Mouse (Mus musculus): ENCODE measurements around the gene Pde1a.

The Pde1a gene

DNA sequence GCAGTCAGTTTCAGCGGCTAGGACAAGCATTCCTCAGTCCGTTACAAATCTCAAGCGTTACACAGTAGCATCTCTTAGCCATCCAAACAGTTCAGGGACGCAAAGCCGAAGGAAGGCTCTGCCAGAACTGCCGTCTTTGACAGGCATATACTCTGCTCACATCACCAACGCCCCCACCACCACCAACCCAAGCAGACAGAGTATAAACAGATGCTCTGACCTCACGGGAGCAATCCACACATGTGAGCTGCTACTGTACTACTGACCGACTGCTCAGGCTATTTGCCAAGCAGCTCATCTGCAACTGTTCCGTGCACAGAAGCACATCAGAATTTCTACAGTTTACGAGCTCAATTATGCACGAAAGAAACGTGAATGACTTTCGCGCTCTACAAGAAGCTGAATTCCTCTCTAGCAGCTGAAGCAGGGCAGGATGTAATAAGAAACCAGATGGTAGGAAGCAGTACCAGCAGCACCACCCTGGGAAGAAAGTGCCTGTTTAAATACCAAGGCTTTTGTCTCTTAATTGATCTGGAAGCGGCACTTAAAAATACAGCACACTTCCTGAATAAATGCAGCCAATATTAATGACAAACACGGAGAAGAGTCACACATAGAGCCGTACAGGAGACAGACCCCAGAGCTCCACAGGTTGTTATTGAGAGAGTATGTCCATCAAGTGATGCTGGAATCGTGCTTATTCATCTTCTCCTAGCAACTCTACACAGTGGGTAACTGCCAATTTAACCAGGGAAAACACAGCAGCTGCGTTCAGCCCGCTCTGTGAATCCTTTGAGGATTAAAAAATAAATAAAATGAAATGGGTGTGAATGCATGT, at the start of gene Pde1a:
Pde1a (minus strand) TSS at position 598 of the 838 bp plus-strand sequence.
- ChIA-PET CTCF (no interaction called here), POLR2A (interaction anchor here in 1 of 4 experiments (0.6 kb wide), 1 partner anchor 1395 kb away, joined by 5 read pairs; no protein-coding TSS in a partner anchor)

DNA sequence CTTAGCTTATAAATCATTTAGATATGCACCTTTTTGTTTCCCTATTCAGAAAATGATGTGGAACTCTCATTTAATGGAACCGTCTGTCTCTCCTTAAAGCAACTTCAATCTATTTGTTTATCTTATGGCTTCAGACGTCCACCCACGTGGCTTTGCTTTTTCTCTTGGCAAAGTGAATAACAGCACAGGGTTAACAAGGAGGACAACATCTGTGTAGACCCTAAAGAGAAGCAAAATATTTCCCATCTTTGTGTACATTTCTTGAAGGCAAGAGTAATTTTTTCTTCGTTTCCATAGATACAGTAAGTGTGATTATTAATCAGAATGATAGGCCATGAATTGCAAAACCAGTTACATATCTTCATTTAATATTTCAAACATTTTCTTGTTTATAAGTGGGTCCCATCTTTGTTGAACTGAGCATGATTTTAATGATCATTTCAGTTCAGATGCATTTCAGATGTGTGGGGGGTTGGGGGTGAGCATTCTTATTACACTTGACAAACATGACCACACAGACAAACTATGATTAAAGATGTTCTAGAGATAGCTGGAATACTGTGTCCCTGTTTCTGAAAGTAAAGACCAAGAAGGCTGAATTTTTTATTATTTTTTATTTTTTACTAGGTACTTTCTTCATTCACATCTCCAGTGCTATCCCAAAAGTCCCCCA, 49.5 kb upstream of the Pde1a start:
- POLR2A ChIA-PET, result interaction anchor here in 1 of 4 experiments (0.7 kb wide), 1 partner anchor 201 kb away, joined by 4 read pairs; no protein-coding TSS in a partner anchor
- CTCF ChIA-PET, result interaction anchor here in 1 of 4 experiments (0.6 kb wide), 1 partner anchor 43 kb away, joined by 3 read pairs; no protein-coding TSS in a partner anchor

DNA sequence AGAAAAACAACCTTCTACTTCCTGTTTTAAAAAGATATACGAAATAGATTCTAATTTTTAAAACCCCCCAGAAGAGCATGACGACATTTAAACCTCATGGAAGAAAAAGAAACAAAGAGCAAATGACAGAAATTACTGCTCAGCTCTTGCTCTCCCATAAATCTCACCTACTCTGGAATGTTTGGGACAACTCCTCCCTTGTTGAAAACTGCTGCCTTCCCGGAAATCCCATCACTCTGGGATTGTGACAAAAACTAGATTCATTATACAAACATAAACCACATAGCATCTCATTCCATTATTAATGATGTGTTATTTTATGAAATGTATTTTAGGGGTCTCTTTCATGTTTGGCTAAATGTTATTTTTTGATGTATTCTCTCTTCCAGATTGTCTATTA, 48.9 kb upstream of the Pde1a start:
- ChIA-PET POLR2A (no interaction called here), CTCF (no interaction called here)

DNA sequence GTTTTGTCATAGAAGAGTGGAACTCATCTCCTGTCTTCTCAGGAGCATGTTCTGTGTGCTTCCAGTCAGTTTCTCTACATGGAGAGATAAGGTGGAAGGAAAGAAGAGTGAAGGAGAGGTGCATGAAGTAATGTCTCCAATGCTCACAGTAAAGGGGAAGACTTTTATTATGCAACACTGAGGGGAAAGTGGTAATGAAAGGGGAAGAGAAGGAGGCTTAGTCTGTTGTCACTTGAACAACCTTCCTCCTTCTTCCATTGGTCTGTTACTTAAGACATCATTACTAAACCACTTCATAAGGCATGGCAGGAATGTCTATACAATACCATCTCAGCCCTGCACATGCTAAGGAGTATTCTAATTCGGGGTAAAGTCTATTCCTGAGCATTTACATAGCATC, 38.8 kb upstream of the Pde1a start:
- ChIA-PET POLR2A (no interaction called here), CTCF (no interaction called here)

DNA sequence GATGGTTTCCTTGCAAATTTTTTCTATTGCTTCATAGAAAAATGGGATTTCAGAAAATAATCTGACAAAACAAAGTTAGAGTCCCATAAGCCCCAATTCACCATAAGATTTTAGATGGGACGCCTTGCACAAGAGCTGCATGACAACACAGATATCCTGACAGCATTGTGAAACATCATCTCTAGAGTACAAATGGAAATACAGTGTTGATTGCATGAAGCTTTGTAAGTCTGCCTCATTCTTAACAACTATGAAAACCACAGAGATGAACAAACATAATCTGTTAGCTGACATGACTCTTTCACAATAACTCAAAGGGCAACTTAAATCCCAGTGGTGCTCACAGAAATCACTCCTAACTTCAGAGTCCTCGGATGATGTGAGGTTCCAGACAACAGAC, 29.5 kb upstream of the Pde1a start:
- POLR2A ChIA-PET, result no interaction called here
- CTCF ChIA-PET, result no interaction called here

DNA sequence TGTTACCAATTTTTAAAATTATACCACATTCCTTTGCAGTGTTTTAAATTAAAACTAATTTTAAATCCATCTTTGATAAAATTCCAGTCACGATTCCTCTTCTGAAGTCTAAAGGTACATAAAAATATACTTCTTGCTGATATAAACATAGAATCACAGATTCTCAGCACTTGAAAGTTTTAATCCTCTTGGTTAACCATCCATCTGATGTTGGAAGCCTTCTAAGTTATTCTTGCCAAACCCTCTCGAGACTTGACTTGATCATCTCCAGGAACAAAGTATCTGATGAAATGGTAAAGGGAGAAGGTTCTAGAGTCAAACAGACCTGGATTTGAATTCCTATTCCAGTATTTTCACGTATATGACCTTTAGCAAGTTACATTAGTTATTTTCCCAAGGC, 28.9 kb upstream of the Pde1a start:
- ChIA-PET POLR2A (no interaction called here), CTCF (no interaction called here)

DNA sequence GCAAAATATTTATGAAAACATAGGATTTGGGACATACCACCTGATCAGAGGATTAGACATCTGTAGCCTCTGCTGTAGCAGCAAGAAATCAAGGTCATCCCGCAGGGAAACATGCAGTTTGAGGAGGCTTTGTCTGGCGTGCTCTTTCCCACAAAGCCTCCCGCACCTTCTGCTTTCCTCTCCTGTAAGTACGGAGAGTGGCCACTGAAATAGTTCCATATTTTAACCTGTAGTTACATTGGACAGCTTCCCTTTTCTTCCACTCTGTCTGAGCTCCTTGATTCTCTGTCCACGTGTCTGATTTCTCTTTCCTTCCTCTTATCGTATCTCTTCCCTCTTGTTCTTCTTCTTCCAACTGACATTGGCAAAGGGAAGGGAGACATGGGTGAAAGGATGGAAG, 20.8 kb upstream of the Pde1a start:
- CTCF ChIA-PET, result no interaction called here
- POLR2A ChIA-PET, result no interaction called here

DNA sequence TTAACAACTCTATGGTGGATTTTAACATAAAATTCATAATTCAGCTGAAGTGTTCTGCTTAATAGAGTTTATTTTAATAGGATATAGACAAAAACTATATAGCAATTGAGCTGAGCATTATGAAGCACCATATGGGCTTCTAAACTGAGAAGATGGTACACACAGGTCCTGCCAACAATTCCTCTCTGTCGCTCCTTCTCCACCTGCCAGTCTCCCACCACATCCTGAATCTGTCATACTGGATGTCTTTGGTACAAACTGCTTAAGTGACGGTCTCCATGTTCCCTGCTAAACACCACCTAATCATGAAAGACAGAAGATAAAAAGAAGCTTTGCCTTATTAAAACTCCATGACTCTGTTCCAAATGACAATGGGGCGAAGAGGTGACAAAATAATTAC, 20.1 kb upstream of the Pde1a start:
- ChIA-PET CTCF (no interaction called here), POLR2A (no interaction called here)

DNA sequence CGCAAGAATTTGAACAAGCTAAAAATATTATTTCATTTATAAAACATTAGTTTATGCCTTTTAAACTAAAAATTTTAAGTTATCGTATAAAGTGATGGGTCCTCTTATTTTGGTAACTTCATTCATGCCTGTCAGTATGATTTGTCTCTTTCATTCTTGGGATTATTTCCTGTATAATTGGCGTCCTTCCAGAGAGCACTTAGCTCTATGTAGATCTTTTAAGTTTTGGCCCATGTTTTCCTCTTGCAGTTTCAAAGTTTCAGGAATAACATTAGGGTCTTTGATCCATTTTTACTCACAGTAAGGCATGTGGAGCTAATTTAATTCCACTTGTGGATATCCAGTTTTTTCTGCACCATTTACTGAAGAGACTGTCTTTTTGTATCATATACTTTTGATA, 5.8 kb upstream of the Pde1a start:
- CTCF ChIA-PET, result no interaction called here

DNA sequence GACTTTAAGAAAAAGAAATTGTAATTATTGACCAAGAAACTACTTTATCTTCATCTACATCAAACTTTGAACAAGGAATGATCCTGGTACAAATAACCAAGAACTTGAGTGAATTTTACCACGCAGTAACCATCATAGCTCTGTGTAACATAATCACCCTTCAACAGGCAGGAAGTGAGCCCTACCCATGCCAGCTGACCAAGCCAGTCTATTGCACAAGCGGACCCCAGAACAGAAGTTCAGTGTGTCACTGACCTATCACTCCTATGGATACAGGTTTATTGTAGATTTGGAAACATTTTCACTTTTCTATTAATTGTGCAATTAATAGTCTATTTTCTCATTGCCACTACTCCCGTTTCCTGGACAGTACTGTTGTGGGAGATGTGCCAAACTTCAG, 3.4 kb upstream of the Pde1a start:
- CTCF ChIA-PET, result no interaction called here
- POLR2A ChIA-PET, result no interaction called here

More for the DNA sequence above, 5.8 kb upstream of the Pde1a start:
- POLR2A ChIA-PET, result no interaction called here

DNA sequence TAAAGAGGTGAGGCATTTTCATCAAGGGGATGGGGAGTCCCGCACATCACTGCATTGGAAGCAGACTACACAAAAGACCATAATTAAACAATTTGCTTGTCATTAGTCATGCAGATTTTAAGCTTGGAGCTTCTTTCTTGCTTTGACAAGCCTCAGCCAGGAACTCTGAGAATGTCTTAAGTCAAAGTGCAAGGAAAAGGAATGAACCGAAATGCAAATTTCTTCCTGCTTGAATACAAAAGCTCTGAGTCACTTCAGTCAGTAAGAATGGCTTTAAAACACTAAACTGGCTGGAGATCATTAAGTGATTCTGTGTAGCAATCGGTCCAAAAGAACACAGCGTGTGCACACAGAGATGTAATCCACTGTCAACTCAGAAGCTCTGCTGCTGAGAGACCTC, 2.6 kb downstream of the Pde1a start:
- POLR2A ChIA-PET, result no interaction called here
- CTCF ChIA-PET, result interaction anchor here in 1 of 4 experiments (1.8 kb wide), 1 partner anchor 140 kb away, joined by 4 read pairs; no protein-coding TSS in a partner anchor

DNA sequence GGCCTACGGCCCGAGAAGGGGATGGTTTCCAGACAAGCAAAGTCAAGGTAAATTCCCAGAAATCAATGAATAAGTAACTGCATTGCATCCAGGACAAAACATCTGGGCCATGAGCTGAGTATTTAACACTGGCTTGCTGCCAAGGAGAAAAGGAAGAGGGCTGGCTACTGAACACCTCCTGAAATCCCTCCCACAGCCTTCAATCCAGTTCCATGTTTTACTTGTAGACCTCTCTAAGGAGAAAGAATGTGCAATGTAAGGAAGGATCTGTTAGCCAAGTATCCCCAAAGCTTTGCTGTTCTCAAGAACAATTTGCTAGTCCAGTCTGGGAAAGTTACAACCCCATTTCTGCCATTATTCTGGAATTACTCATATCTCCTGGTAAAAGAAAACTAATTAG, 42.4 kb downstream of the Pde1a start:
- CTCF ChIA-PET, result no interaction called here

DNA sequence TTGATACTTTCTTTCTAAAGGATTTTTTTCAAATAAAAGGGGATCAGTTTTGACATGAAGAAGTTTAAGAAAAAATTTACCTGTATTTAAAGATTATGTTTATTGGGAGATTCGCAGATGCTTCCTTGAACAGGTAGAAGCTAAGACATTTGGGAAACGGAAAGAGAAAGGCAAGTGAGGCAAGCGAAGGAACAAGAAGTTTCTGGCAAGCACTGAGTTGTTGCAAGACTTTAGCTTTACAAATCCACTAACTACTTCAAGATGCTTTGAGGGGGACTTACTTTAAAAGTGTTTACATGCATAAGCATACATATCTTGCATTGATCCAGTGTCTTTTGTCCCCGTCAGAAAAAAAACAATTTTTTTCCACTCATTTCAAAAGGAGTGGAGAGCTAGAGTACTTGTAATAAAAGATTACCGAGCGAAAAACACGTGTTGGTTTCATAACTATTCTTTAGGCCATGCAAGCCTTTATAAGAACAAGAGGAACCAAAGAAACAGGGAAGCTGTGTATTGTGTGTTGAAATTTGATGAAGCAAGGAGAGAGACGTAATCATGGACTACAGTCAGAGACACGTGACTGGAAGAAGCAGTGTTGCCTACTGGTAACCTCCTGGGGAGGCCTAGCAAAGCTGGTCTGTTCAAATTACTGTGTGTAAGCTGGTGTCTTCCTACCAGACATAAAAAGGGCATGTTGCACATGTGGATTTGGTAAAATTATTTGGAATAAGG, 49.0 kb downstream of the Pde1a start:
- ChIA-PET POLR2A (no interaction called here), CTCF (no interaction called here)

More for the DNA sequence above, 42.4 kb downstream of the Pde1a start:
- POLR2A ChIA-PET, result interaction anchor here in 1 of 4 experiments (0.6 kb wide), 1 partner anchor 78 kb away, joined by 3 read pairs; no protein-coding TSS in a partner anchor

DNA sequence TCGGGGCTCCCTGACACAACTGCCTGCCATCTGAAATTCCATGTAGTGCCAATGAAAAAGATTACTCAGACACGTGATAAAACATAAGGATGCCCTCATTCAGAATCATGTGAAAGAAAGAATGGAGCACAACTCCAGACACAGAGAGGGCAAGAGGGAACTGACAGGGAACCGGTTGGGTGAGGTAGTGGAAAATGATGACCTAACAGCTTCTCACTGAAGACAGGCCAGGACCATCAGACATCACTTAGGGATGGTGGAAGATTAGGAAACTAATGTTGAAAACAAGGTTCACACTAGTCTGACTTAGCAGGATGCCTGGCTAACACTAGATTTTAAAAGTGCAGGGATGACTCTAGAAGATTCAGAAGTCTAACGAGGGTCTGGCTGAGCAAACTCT, 49.6 kb downstream of the Pde1a start:
- POLR2A ChIA-PET, result no interaction called here
- CTCF ChIA-PET, result no interaction called here

DNA sequence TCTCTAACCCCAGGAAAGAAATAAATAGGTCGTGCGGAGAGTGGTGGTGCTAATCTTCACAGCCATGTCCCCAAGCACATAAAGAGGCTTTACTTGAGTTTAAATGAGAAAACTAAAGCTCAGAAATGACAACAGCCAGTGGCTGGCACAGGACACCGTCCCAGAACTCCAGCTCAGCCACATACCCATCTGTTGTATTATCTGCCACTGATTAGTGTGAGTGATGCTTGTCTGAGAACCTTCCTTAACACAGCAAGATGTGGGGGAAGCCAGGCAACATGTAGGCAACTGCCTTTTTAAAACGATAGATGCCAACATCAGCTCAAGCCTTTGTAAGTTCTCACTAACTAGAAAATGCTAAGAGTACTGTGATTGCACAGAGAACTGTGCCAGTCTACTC, 52.9 kb downstream of the Pde1a start:
- ChIA-PET POLR2A (no interaction called here), CTCF (no interaction called here)

DNA sequence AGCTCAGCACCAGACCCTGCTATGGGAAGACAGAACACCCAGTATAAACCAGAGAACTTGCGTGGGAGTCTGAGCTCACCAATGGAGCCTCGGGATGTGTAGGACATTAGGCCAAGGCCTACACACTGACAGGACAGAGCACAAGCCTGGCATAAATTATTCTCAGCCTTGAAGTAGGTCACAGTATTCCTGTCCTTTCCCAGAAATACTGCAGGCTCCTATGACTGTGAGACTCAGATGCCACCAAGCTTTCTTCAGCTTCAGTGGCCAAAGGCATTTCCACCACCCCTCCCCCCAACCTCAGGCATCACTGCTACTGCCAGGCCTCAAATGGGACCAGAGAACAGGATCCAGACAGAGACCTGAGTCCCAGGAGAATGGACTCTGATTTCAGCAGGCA, 54.7 kb downstream of the Pde1a start:
- POLR2A ChIA-PET, result no interaction called here

DNA sequence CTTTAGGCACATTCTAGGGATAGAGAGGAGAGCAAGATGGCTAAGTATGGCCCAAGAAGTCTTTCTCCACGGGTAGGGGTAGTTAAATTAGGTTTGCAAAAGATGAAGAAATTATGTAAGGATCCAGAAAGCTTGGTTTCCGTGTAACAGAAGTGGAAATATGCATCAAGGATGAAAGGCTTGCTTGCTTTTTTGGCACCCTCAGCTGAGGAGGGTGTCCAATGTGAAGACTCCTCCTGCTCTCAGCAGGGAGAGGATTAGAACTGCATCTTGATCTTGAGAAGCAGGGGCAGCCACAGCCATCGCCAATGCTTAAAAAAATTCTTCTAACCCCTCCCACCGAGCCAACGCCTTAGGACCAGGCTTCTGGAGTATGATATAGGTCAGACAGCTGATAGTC, 55.2 kb downstream of the Pde1a start:
- ChIA-PET POLR2A (no interaction called here), CTCF (no interaction called here)

More for the DNA sequence above, 54.7 kb downstream of the Pde1a start:
- CTCF ChIA-PET, result no interaction called here

DNA sequence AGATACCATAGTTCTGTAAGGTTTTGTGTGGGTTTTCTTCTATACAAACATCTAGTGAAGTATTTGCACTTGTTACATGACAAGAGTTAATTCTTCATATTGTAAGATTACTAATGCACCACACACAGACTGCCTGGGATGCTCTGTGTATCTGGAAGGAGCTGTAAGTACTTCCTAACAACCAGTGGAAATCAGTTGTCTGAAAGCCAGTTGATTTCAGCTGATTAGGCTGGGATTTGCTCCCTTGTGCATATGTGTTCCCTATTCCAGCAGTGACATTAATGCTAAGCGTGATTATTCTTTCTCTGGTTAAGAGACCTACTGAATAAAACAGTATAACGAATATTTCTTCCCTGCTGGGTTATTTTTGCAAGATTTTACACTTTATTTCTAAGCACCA, 55.8 kb downstream of the Pde1a start:
- CTCF ChIA-PET, result interaction anchor here in 1 of 4 experiments (0.6 kb wide), 1 partner anchor 78 kb away, joined by 3 read pairs; no protein-coding TSS in a partner anchor
- POLR2A ChIA-PET, result interaction anchor here in 1 of 4 experiments (0.5 kb wide), 1 partner anchor 122 kb away, joined by 3 read pairs; no protein-coding TSS in a partner anchor

DNA sequence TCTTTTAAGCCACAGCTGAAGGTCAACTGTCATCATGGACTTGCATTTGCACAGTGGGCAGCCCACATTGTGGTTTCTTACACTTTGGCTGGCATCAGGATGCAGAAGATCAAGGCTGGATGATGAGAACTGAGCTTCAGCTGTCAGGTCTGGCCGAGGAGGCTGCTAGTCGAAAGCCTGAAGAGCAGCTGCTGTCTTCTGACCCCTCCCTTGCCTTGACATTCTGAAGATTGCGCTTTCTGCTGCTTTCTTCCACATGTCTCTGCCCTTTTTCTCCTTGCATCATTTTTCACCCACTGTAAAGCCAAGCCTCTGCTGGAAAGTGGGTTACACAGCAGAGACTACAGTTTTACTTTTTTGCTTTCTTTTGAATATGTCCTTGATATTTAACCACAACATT, 59.5 kb downstream of the Pde1a start:
- POLR2A ChIA-PET, result no interaction called here
- CTCF ChIA-PET, result interaction anchor here in 1 of 4 experiments (0.6 kb wide), 1 partner anchor 678 kb away, joined by 6 read pairs; no protein-coding TSS in a partner anchor

DNA sequence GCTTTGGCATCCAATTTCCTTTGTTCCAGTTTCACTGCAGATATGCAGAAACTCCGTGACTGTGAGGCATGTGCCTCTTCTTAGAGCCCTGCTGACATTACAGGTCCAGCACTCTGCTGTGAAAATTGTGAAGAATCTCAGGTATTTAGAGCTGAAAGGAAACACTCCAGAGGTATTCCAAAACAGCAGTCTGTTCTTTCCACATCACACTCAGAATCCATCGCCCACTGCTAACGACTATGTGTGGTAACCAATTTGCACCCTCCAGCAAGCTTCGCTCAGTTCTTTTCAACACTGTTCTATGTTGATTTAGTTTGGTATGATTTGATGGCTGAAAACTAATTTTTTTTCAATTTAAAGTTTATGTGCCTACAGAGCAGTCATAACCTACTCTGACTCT, 62.8 kb downstream of the Pde1a start:
- CTCF ChIA-PET, result no interaction called here
- POLR2A ChIA-PET, result no interaction called here
